Mouse (Mus musculus) right cerebral cortex, postnatal 10 days (tissue): ENCODE measurements around the gene Gm6096.
"Not testable (repeated sequence)": the region's sequence is repeated elsewhere in the genome, so short reads cannot be mapped to it uniquely, and the experiment has no call there.

ENCODE experiments used
- DNase-seq, 2 experiments: peaks; one replicate each; pipeline ENCODE4 v3.0.0; 2021; ENCODE audit warnings: low spot score in 2 of 2

The Gm6096 gene

DNA sequence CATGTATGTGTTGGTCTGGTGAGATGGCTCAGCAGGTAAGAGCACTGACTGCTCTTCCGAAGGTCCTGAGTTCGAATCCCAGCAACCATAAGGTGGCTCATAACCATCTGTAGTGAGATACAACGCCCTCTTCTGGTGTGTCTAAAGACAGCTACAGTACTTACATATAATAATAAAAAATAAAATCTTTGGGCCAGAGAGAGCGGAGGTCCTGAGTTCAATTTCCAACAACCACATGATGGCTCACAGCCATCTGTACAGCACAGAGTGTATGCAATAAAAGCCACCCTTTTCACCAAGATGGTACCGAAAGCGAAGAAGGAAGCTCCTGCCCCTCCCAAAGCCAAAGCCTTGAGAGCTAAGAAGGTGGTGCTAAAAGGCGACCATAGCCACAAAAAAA, at the start of gene Gm6096:
TSS of gene Gm6096 (plus strand) at position 301 of the 400 bp plus-strand sequence.
- no peak for DNase-seq

DNA sequence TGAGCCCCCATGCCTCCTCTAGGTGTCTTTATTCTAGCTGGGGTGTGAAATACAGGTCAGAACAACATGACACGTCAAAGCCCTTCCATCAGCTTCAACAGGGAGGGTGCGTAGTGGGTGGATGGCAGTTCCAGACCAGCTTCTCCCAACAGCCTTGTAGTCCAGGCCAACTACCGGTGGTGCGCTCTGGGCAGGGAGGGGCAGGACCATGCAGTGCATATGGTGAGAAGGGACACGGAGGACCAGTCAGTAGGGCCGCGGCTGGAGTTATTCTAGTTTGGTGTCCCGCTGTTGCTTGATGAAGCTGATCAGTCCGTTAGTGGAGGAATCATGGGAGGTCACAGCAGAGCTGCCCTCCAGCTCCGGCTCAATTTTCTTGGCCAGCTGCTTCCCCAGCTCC, 48.7 kb upstream of the Gm6096 start:
- not testable (repeated sequence) for DNase-seq

DNA sequence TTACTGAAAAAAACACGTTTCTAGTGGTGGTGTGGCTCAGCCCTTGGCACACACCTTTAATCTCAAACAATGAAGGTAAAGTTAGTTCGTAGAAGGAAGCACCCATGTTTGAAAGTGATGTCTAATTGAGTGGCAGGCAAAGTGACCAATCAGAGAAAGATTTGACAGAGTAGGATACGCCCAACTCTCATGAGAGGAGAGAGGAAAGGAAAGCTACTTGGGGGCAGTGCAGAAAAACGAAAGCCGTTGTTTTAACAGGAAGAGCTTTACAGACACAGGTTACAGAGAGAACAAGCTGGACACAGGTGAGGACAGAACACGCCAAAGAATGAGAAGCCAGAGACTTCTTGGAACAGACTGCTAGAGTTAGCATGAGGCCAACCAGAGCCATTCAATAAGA, 44.5 kb upstream of the Gm6096 start:
- DNase-seq = no peak

DNA sequence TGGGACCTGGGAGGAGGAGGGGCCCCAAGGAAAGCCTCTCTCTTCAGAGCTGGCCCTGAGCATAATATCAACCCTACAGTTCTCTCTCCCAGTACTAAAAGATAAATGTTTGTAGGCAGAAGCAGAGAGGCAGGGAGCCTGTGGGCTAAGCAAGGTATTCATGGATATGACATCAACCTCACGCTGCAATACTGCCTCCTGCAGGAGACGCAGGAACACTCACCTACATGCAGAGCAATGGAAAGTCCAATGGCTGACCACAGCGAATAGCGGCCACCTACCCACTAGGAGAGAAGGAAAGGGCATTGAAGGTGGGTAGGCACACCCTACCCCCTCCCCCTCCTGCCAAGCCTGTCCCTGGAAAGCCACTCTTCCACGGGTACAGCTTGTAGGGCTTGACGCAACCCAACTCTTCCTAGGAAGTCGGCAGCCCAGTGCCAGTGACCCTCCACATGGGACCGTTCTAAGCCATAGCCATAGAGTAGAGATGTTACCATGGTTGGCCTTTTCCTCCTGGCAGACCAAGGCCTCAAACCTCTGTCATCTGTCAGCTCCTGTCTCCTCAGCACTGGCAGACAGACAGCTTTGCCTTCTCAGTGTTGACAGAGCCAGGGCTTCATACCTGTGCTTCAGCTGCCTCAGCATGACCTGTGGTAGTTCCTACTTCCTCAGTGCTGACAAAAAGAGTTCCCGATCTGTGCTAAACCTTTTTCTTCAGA, 42.7 kb upstream of the Gm6096 start:
- DNase-seq = no peak

DNA sequence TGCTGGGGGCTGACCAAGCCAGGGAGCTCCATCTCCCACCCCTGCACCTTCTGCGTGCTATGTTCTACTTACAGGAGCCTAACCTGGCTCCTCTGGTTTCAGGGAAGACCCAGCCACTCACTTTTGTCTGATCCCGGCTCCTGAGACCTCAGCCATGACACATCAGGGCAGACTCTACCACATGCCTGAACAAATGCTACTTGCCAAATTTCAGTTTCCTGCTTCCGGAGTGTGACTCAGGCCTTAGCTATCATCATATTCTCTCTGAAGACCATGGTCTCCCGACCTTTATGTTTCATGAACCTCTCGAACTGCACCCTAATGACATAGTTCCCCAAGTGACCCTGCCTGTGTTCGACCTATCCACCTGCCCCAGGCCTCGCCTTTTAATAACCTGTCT, 37.6 kb upstream of the Gm6096 start:
- no peak for DNase-seq

DNA sequence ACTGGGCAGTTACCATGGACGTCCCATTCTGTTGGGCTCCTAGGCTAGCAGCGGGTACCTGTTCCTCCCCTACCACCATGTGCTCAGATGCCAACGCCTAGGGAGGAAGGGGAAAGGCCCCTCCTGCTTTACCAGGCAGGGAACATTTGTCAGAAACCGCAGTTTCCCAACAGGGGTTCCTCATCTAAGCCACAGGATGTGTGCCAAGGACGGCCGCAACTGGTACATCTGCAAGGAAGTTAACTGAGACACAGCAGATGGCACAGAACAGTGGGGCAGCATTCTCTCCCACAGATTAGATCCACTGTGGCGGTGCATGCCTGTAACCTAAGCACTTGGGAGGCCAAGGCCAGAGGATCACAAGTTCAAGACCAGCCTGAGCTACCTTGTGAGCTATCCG, 36.2 kb upstream of the Gm6096 start:
- no peak for DNase-seq

DNA sequence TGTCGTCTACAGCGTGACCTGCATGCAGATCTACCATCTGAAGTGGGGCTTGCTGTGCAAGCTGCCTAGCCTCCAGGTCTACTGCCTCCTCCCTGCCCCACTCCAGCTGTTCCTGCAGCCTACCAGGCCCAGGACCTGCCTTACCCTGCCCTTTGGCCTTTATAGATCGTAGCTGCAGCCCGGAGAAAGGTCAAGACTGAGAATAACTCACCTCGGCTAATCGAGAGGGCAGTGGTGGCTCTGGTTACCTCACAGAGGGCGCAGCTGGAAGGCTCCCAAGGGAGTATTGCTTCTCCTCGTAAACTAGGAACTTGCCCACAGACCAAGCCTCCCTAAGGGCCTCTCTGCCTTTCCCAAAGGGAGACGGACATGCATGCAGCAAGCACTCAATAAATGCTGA, 35.4 kb upstream of the Gm6096 start:
- DNase-seq = no peak

DNA sequence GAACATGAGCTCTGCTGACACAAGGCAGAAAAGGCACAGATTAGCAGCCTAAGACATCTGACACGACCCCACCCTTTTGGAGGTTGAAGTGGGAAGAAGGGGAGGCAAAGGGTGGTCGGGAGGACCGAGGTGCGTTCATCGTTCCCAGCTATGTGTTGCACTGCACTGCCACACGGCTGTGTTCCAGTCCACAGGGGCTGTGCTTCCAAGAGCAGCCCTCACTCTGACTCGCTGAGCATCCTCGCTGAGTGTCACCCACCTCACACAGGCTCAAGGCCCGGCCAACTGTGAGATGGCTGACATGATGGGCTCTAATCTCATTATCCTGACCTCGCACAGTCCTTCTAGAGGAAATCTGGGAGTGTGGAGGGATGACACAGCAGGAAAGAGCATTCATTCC, 34.4 kb upstream of the Gm6096 start:
- DNase-seq = no peak

DNA sequence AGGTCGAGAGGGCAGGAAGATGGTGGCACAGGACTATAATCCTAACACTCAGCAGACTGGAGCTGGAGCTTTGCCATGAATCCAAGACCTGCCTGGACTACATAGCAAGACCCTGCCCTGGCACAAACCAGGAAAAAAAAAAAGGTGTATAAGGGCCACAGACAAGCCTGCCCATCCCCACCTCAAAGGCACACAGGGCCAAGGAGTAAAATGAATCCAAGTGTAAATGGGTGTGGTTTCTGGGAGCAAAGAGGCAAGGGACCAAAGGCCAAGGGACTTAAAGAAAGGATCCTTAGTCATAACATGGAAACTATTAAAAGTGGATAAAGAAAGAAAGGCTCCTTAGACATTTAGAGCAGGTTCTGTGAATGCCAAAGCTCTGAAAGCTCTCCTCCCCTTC, 32.3 kb upstream of the Gm6096 start:
- no peak for DNase-seq

DNA sequence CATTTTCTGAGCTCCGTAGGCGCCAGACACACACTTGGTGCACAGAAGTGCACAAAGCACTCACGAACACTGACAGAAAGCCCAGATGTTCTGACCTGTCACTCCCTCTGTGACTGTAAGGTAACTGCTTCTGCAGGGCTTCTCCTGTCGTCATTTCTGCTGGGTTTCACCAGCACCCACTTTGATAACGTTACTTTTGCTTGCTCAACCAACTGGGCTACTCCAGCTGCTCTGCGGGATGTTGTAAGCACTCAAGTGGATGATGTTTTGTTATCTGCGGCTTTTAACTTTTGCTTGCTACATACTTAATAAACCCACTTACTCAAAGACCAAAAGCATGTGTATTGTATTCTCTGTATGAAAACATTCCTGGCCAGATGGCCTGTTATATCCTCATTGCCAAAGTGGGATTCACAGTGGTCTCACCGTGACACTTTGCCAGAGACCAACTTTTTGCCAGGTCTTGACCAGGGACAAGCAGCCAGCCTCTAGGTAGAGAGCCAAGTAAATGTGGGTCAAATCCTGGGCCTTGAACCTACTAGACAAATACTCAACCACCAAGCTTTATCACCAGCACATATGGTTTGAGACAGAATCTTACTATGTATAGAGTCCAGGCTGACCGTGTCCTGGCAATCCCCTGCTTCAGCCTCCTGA, 29.1 kb upstream of the Gm6096 start:
- DNase-seq = no peak

DNA sequence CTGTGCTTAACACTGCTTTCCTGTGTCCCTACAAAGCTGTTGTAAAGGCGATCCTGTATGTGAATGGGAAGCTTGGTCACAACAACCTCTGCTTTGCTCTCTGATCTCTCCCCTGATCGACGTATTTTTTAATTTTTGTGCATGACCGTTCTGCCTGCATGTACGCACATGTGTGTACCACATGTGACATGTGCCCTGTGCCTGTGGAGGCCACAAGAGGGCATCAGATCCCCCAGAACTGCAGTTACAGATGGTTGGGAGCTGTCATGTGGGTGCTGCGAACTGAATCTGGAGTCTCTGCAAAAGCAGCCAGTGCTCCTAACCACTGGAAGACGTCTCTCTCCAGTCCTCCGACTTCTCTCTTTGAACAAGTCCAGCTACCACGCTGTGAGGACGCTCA, 28.5 kb upstream of the Gm6096 start:
- DNase-seq = no peak

DNA sequence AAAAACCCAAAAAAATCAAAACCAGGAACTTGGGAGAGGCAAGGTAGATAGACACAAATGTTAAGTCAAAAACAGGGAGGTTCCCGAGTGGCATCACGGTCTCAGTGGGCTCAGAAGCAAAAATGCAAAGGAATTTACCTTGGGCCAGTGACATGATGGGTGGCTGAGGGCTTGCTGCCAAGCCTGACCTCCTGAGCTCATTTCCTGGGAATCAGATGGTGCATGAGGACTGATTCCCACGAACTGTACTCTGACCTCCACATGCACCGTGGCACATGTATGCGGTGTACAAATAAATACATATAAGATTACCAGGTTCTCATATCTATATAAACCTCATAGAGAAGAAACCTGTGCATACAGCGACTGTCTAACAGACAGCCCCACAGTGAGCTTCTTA, 26.5 kb upstream of the Gm6096 start:
- DNase-seq = no peak

DNA sequence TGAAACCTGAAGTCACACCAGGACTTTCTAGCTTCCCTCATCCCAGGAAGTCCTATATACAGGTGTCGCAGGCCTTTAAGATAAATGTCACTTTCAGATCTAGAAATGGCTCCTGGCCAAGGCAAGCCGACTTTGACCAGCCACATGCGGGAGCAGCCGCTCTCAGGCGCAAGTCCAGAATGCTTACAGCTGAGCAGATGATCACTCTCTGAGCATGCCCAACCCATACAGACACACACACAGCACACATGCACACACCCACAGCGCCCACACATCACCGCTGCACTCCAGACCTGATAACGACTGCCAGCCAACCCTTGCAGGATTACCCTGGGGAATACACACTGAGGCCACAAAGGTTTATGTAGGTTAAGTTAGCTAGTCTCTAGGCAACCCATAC, 24.8 kb upstream of the Gm6096 start:
- DNase-seq = peak in 1 of 2 experiments; percentile 56

DNA sequence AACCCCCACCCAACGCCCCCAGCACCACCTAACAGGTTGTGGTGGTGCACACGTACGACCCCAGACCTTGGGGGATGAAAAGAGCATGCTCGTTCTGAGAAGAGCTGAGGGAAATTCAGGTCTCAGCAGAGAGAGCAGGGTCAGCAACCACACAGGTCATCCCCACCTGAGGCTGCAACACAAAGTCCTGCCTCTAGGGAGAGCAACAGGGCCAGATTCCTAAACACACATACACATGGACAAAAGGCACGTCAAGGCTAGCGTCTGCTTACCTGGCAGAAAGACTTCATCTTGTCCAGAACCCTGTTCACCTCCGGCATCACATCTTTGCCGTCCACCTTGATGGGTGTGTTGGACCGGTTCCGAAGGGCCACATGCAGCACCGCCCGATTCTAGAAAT, 24.0 kb upstream of the Gm6096 start:
- DNase-seq = peak in 1 of 2 experiments; percentile 22

DNA sequence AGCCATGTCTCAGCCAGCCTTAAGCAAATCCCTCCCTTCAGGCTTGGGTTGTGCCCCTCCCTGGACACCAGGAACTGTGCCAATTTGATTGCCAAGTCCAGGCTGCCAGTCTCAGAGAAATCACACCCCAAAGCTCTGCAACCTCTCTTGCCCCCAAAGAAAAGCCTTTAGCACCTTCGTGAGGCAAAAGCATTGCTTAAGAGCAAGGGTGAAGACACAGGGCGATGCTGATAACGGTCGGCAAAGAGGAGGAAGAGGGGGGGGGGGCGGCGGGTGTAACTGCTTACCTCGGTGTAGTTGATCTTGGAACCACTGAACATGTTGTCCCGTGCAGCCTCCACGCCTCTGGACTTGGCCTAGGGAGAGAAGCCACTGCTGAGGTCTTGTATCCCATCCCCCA, 22.2 kb upstream of the Gm6096 start:
- no peak for DNase-seq

DNA sequence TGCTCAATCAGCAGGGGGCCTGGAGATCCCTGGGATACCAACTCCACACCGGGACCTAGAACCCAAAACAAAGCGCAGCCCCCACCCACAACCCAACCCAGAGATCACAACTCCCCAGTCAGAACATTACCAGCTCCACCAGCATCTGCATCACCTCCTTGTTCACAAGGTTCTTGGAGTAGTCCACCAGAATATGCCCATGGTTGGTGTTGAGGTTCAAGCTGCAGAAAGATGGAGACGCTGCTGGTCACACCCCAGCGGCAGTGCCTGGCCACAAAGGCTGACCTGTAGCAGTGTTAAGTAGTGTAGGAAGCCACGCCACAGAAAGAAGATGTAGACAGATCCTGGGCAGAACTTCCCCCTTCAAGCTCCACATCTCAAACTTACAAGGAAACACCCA, 21.7 kb upstream of the Gm6096 start:
- DNase-seq = no peak

DNA sequence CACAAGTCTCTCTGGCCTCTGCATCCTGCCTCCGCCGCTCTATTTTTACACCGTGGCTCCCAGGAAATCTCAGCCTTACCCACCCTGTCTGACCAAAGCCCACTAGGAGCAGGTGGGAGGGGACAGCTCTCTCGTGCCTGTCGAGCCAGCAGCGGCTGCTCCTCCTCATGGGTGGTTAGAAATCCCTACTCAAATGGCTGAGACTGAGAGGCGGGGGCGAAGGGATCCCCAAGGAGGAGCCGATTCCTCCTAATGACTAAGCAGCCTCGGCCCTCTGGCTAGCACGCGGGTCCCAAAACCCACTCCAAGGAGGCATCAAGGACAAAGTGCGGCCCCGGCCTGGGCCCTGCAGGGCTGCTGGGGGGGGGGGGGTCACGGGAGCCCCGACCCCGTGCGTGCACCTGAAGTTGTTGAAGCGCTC, 21.1 kb upstream of the Gm6096 start:
- peak; percentile 74 to 77 for DNase-seq

DNA sequence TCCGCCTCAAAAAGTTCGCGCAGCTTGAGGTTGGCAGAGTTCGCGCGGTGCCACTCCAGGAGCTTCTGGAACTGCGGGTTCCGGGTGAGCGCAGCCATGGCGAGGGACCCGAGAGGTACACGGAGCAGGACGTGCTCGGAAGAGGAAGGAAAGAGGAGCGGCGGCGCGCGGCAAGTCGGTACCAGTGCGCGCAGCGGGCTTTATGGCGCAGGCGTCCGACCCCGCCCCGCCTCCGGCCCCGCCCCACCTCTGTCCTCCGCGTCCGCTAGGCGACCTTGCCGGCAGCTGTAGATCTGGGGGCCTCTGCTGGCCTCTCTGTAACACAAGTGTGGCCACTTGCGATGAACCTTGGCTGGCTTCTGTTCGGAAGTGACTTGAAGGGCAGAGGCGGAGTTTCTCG, 20.7 kb upstream of the Gm6096 start, which contains the start of gene Gpi1:
TSS of gene Gpi1 (minus strand) at position 221 of the 400 bp plus-strand sequence.
- DNase-seq = peak; percentile 88 to 89

DNA sequence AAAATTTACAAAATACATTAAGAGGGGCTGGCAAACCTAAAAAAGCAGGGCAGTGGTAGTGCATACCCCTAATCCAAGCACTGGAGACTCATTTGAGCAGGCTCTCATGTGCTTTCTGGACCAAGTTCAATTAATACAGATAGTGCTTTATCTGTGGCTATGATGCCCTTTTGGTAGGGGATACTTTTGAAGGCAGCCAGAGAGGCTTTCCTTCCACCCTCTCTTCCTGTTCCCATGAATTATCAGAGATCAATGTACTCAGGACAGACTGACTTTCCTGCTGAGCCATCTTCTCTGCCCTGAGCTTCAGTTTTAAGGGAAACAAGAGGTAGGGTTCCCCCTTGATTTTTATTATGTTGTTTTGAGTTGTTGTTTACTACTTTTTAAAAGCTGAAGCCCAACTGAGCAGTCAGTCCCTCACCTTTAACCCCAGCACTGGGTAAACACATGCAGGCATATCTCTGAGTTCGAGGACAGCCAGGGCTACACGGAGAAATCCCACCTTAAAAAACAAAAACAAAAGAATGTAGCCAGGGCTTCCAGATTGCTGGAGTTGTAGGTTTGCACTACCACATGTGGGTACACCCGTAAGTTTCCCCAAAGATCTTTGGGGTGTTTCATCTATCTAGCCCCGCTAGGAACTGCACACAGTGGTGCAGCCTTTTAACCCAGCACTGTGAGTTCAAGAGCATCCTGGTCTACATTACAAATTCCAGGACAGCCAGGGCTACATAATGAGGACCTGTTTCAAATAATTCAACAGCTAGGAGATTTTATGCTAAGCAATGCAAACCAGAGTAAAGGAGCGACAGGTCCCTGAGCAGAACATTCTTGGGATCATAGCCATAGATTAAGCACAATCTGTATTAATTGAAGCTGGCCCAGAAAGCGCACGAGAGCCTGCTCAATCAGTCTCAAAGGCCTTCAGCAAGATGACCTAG, 17.8 kb upstream of the Gm6096 start:
- DNase-seq = no peak

DNA sequence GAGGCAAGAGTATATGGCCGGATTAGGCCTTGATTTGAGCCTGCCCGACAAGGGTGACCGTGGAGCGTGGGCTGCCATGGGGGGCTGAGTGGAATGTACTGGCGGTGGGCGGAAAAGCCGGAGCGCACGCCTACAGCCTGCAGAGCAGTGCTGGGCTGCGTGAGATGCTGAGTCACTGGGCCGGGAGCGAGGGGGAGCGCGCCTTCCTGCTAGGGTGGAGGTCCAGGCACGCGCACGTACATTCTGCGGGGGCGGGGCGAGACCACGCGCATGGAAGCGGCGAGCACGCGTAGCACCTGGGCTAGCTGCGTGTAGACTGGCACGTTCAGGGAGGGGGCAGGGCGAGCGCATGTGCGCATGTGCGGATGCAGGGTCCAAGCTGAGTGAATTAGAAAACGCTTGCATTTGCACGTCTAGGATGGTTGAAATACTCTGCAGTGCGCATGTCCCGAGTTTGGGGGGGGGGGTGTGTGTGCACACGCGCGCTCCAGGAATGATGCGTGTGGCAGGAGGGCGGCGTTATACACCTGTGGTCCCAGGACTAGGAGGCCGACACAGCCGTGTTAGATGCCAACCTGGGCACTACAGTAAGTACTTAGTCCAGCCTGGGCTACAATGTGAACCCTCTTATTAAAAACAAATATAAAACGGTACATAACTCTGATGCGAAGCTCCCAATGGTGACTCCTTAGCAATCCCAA, 16.8 kb upstream of the Gm6096 start:
- peak; percentile 100 for DNase-seq

DNA sequence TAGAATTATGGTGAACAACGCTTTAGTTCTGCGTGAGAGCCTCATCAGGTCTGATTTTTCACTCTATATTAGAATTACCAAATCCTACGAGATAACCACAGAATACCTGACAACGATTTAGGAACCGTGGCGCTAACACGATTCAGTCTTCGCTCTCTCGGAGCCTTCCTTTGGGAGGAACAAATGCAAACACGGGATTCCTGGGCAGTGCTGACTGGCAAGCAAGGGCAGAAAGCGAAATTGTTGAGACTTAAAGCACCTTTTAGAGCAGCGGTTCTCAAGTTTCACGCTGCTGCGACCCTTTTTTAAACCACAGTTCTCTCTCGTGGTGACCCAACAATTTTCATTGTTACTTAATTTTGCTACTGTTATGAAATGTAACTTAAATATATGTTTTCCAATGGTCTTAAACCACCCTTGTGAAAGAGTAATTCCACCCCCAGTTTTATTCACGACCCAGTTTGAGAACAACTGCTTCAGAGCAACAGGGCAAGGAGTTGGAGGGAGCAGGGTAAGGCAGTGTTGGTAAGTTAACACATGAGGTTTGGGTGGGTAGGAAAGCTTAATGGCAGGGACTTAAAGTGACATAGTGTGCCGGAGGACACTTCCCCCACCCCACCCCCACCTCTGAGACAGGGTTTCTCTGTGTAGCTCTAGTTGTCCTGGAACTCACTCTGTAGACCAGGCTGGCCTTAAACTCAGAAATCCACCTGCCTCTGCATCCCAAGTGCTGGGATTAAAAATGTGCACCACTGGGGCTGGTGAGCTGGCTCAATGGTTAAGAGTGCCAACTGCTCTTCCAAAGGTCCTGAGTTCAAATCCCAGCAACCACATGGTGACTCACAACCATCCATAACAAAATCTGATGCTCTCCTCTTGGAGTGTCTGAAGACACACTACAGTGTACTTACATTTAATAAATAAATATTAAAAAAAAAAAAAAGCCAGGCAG, 16.0 kb upstream of the Gm6096 start:
- no peak for DNase-seq
